Mouse (Mus musculus) stomach, postnatal 0 days (tissue): ENCODE data around the gene Bicc1. TPM values are rescaled to one million over a fixed set of nuclear protein-coding genes. Genes with fewer than 3 reads are reported as not detected.

ENCODE experiments used
- ATAC-seq: fragments of 200-750 bp; cut with Nextera tagmentation; 2 replicates; pipeline ENCODE4 v1.8.0; 2017; ENCODE audit not compliant: low FRiP score, low TSS enrichment
- DNase-seq: peaks from one replicate; pipeline ENCODE4 v3.0.0-alpha.2; 2016; ENCODE audit warnings: low spot score
- H3K27ac ChIP-seq: fragments of 300-500 bp; sonication (generic); replicated peaks from 2 replicates; pipeline ENCODE4 v1.5.1; 2014; ENCODE audit warnings: mild to moderate bottlenecking, control low read depth
- H3K27me3 ChIP-seq: fragments of 300-500 bp; sonication (generic); 2 replicates; pipeline ENCODE4 v1.6.1; 2014; ENCODE audit warnings: low read length; ENCODE audit not compliant: control insufficient read depth, insufficient read depth
- H3K36me3 ChIP-seq: fragments of 300-500 bp; sonication (generic); 2 replicates; pipeline ENCODE4 v1.6.1; 2014; ENCODE audit warnings: low read length, mixed read lengths; ENCODE audit not compliant: control insufficient read depth, insufficient read depth
- H3K4me1 ChIP-seq: fragments of 300-500 bp; sonication (generic); replicated peaks from 2 replicates; pipeline ENCODE4 v1.6.1; 2014; ENCODE audit warnings: antibody characterized with exemption; ENCODE audit not compliant: control insufficient read depth, insufficient read depth
- H3K4me2 ChIP-seq: fragments of 300-500 bp; sonication (generic); replicated peaks from 2 replicates; pipeline ENCODE4 v1.6.1; 2014; ENCODE audit warnings: low read depth, mild to moderate bottlenecking, control low read depth, moderate library complexity
- H3K4me3 ChIP-seq: fragments of 300-500 bp; sonication (generic); 2 replicates; pipeline ENCODE4 v1.5.1; 2014; ENCODE audit warnings: low read depth, low read length, control low read depth
- H3K9ac ChIP-seq: fragments of 300-500 bp; sonication (generic); 2 replicates; pipeline ENCODE4 v1.6.1; 2014; ENCODE audit warnings: mild to moderate bottlenecking, low read length, control low read depth, mixed read lengths
- H3K9me3 ChIP-seq: fragments of 300-500 bp; sonication (generic); 2 replicates; pipeline ENCODE4 v1.6.1; 2016; ENCODE audit warnings: low read length; ENCODE audit not compliant: control insufficient read depth
- CTCF ChIP-seq: IDR thresholded peaks from 2 replicates; pipeline ENCODE4 v1.5.1; 2016; ENCODE audit warnings: antibody characterized with exemption, low read depth, mild to moderate bottlenecking, moderate library complexity
- EP300 ChIP-seq: optimal IDR thresholded peaks from 2 replicates; pipeline ENCODE3; 2016; ENCODE audit warnings: antibody characterized with exemption
- WGBS: fragments of 180-500 bp; shearing (Covaris S2); extraction: QIAGEN DNeasy Blood & Tissue Kit; methylation state at CpG from one replicate; pipeline ENCODE4 v1.1.7; 2014; 5-methylcytosine and 5-hydroxymethylcytosine counted together
- polyA plus RNA-seq: library from polyadenylated mRNA; unstranded; fragments of >200 nt; fragmentation: Nextera tagmentation; extraction: Ambion mirVana; gene quantifications from 2 replicates; pipeline ENCODE4 v1.2.1, GENCODE M21; 2015

Bicc1 gene
- polyA plus RNA-seq, 1 experiment from 2014 or later = 9.8 TPM

GRCm38 (mm10) chr10:70987396-70987795, 172.1 kb downstream of the Bicc1 start:
- no peak for ATAC-seq
- Histone ChIP-seq H3K4me3 (no peak overlapping the region), H3K9ac (no peak overlapping the region), H3K4me1 (no peaks in the 10 kb centered on the region), H3K27ac (no peak overlapping the region), H3K4me2 (no peak overlapping the region), H3K27me3 (no peaks in the 10 kb centered on the region), H3K36me3 (no peaks in the 10 kb centered on the region), H3K9me3 (no peaks in the 10 kb centered on the region)
- TF ChIP-seq EP300 (no peak), CTCF (no peak)
- WGBS = 70% methylated on average over 5 of the region's 5 CpGs
- DNase-seq = no peak

GRCm38 (mm10) chr10:70983036-70983670, 176.3 kb downstream of the Bicc1 start:
- Histone ChIP-seq H3K27ac (no peak overlapping the region), H3K4me3 (no peak overlapping the region), H3K36me3 (no peaks in the 10 kb centered on the region), H3K27me3 (no peaks in the 10 kb centered on the region), H3K4me1 (no peaks in the 10 kb centered on the region), H3K9me3 (no peaks in the 10 kb centered on the region), H3K4me2 (no peak overlapping the region), H3K9ac (no peak overlapping the region)
- ATAC-seq (no peak), DNase-seq (no peak)
- TF ChIP-seq EP300 = no peak
- TF ChIP-seq CTCF = no peak
- 60% methylated on average over 11 of the region's 11 CpGs for WGBS

- TF ChIP-seq CTCF = no peak
- no peak for TF ChIP-seq EP300
- Histone ChIP-seq H3K9me3 (no peaks in the 10 kb centered on the region), H3K4me2 (no peak overlapping the region), H3K27ac (no peak overlapping the region), H3K36me3 (no peaks in the 10 kb centered on the region), H3K9ac (no peak overlapping the region), H3K4me3 (no peak overlapping the region), H3K4me1 (no peaks in the 10 kb centered on the region), H3K27me3 (no peaks in the 10 kb centered on the region)
- WGBS = 79% methylated on average over 7 of the region's 7 CpGs
- ATAC-seq (no peak), DNase-seq (no peak)
Observed at GRCm38 (mm10) chr10:70982156-70982555, 177.3 kb downstream of the Bicc1 start.

GRCm38 (mm10) chr10:70979657-70980056, 179.8 kb downstream of the Bicc1 start:
- ATAC-seq = no peak
- TF ChIP-seq CTCF (no peak), EP300 (no peak)
- no peaks in the 10 kb centered on the region for H3K4me1 ChIP-seq
- no peak overlapping the region for H3K27ac ChIP-seq
- no peak for DNase-seq
- H3K27me3 ChIP-seq = no peaks in the 10 kb centered on the region
- H3K4me3 ChIP-seq = no peak overlapping the region
- no peak overlapping the region for H3K9ac ChIP-seq
- no peaks in the 10 kb centered on the region for H3K9me3 ChIP-seq
- no peaks in the 10 kb centered on the region for H3K36me3 ChIP-seq
- no peak overlapping the region for H3K4me2 ChIP-seq
- 96% methylated on average over 8 of the region's 8 CpGs for WGBS

GRCm38 (mm10) chr10:70977141-70977540, 182.4 kb downstream of the Bicc1 start:
- no peaks in the 10 kb centered on the region for H3K9me3 ChIP-seq
- DNase-seq = no peak
- H3K27me3 ChIP-seq = no peaks in the 10 kb centered on the region
- no peak for TF ChIP-seq EP300
- no peaks in the 10 kb centered on the region for H3K4me1 ChIP-seq
- WGBS = 44% methylated on average over 6 of the region's 6 CpGs
- H3K36me3 ChIP-seq = no peaks in the 10 kb centered on the region
- no peak overlapping the region for H3K27ac ChIP-seq
- no peak overlapping the region for H3K4me3 ChIP-seq
- H3K4me2 ChIP-seq = no peak overlapping the region
- H3K9ac ChIP-seq = no peak overlapping the region
- ATAC-seq = no peak

- Histone ChIP-seq H3K4me2 (no peak overlapping the region), H3K27ac (no peak overlapping the region), H3K36me3 (no peaks in the 10 kb centered on the region), H3K9me3 (no peaks in the 10 kb centered on the region), H3K4me3 (no peak overlapping the region), H3K9ac (no peak overlapping the region), H3K4me1 (no peaks in the 10 kb centered on the region), H3K27me3 (no peaks in the 10 kb centered on the region)
- ATAC-seq (no peak), DNase-seq (no peak)
- TF ChIP-seq EP300 (no peak), CTCF (no peak)
- WGBS = 42% methylated on average over 9 of the region's 9 CpGs
Observed at GRCm38 (mm10) chr10:70976633-70977032, 182.9 kb downstream of the Bicc1 start.
